Mouse (Mus musculus): ENCODE measurements around the gene Slbp. TPM values are rescaled to one million over a fixed set of nuclear protein-coding genes. Genes with fewer than 3 reads are reported as not detected.
A peak's percentile ranks its signal among the peaks of the same experiment; 100 is the strongest.

The Slbp gene
- total RNA-seq, 2 experiments from 2014 or later = 44.8 to 47.8 TPM

GRCm38 (mm10) chr5:33630061-33630460 lies 22.3 kb downstream of the Slbp start:
- peak; percentile 34 to 48 for DNase-seq

- DNase-seq = peak; percentile 100
These were observed 22.9 kb downstream of the Slbp start, which contains the start of the genes Fam53a and Gm9903 for GRCm38 (mm10) chr5:33629301-33629987. Gene Fam53a, minus strand, starts transcription at chr5:33629635. Gene Gm9903, plus strand, starts transcription at chr5:33629925.

- DNase-seq = peak; percentile 72 to 74
These were observed 23.5 kb downstream of the Slbp start for GRCm38 (mm10) chr5:33628820-33629300.

GRCm38 (mm10) chr5:33627968-33628367 lies 24.4 kb downstream of the Slbp start:
- peak; percentile 65 to 67 for DNase-seq

- DNase-seq = no peak
These were observed 28.6 kb downstream of the Slbp start for GRCm38 (mm10) chr5:33623766-33624165.

GRCm38 (mm10) chr5:33622671-33623070 lies 29.7 kb downstream of the Slbp start:
- no peak for DNase-seq

- DNase-seq = peak; percentile 69 to 80
These were observed 38.0 kb downstream of the Slbp start for GRCm38 (mm10) chr5:33614391-33614790.

- DNase-seq = no peak
These were observed 40.6 kb downstream of the Slbp start for GRCm38 (mm10) chr5:33611795-33612194.

- DNase-seq = no peak
These were observed 43.1 kb downstream of the Slbp start for GRCm38 (mm10) chr5:33609226-33609625.

GRCm38 (mm10) chr5:33607434-33607833 lies 44.9 kb downstream of the Slbp start:
- DNase-seq = no peak

GRCm38 (mm10) chr5:33606631-33607030 lies 45.7 kb downstream of the Slbp start:
- DNase-seq = no peak

- DNase-seq = no peak
These were observed 47.1 kb downstream of the Slbp start for GRCm38 (mm10) chr5:33605314-33605713.

- no peak for DNase-seq
These were observed 58.8 kb downstream of the Slbp start for GRCm38 (mm10) chr5:33593620-33594019.

GRCm38 (mm10) chr5:33589221-33589888 lies 63.0 kb downstream of the Slbp start:
- DNase-seq = peak; percentile 77 to 85

GRCm38 (mm10) chr5:33588066-33588465 lies 64.3 kb downstream of the Slbp start:
- no peak for DNase-seq

- no peak for DNase-seq
These were observed 64.8 kb downstream of the Slbp start for GRCm38 (mm10) chr5:33587498-33588058.

Other genes with a start within 250 kb of the Slbp start
- gene Nkx1-1, start 218.6 kb downstream of the Slbp start, total RNA-seq (2021) = not detected
- 10 to 100 TPM; 27.5 to 28.3 TPM for gene Fam53a, start 22.9 kb downstream of the Slbp start, total RNA-seq (2021)
- under 1 TPM; 0.30 to 0.36 TPM for gene Gm9903, start 22.6 kb downstream of the Slbp start, total RNA-seq (2021)
- 1 to 10 TPM; 7.6 to 8.4 TPM for gene Tacc3, start 5.6 kb upstream of the Slbp start, total RNA-seq (2021)
- gene Tmem129, start 5.8 kb upstream of the Slbp start, total RNA-seq (2021) = 10 to 100 TPM; 25.9 to 28.5 TPM
- 1 to 10 TPM; 2.4 to 3.8 TPM for gene Fgfr3, start 69.1 kb upstream of the Slbp start, total RNA-seq (2021)
- gene Letm1, start 130.2 kb upstream of the Slbp start, total RNA-seq (2021) = 100 to 1,000 TPM; 132 to 134 TPM
- 10 to 100 TPM; 40.9 to 55.2 TPM for gene Nsd2, start 168.2 kb upstream of the Slbp start, total RNA-seq (2021)

All from adrenal gland, postnatal 36 days (tissue).